Mouse (Mus musculus): ENCODE results near the gene Mecom.
A peak's percentile ranks its signal among the peaks of the same experiment; 100 is the strongest.
"Not testable (repeated sequence)": the region's sequence is repeated elsewhere in the genome, so short reads cannot be mapped to it uniquely, and the experiment has no call there.

Gene Mecom

DNA sequence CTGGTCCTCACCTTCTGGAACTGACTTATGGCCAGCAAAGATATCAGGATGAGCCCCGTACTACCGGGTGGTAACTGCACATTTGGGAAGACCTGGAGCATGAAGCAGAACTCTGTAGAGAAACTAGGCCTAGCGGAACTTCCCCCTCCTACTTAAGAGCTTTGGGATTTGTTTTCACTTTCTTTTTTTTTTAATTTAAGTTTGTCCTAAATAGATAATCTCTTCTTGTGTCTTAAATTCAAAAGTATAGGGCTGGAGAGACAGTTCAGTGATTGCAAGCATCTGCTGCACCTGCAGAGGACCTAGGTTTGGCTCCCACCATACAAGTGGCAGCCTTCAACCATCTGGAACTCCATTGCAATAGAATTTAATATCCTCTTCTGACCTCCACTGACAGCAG lies at the start of gene Mecom:
TSS of gene Mecom (minus strand) at position 101 of the 400 bp plus-strand sequence.
- Histone ChIP-seq H3K36me3 (ENCODE audit: control insufficient read depth, insufficient read depth, low read length, poor library complexity, severe bottlenecking) (no peaks in the 10 kb centered on the region), H3K27me3 (ENCODE audit: control insufficient read depth, insufficient read depth, low read length, poor library complexity, severe bottlenecking) (no peaks in the 10 kb centered on the region)
- DNase-seq (ENCODE audit: low read depth, low spot score) = no peak

DNA sequence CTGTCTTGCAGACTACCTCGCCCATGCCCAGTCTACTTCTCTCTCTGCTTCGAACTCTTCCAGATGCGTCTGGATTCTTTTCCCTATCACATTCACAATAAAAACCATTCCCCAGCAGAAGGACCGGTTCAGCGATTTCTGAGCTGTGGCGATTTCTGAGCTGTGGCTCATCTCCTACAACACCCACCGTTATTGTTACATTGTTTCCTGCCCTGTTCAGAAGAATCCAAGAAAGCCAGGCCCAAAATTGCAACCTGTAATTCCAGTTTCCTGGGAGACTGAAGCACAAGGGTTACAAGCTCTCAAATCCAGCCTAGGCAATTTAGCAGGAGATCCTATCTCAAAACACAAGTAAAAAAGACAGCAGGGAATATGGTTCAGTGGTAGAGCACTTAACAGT lies 49.5 kb upstream of the Mecom start:
- no peaks in the 10 kb centered on the region for H3K36me3 ChIP-seq (ENCODE audit: control insufficient read depth, insufficient read depth, low read length, poor library complexity, severe bottlenecking)
- DNase-seq (ENCODE audit: low read depth, low spot score) = no peak
- H3K27me3 ChIP-seq (ENCODE audit: control insufficient read depth, insufficient read depth, low read length, poor library complexity, severe bottlenecking) = no peaks in the 10 kb centered on the region

DNA sequence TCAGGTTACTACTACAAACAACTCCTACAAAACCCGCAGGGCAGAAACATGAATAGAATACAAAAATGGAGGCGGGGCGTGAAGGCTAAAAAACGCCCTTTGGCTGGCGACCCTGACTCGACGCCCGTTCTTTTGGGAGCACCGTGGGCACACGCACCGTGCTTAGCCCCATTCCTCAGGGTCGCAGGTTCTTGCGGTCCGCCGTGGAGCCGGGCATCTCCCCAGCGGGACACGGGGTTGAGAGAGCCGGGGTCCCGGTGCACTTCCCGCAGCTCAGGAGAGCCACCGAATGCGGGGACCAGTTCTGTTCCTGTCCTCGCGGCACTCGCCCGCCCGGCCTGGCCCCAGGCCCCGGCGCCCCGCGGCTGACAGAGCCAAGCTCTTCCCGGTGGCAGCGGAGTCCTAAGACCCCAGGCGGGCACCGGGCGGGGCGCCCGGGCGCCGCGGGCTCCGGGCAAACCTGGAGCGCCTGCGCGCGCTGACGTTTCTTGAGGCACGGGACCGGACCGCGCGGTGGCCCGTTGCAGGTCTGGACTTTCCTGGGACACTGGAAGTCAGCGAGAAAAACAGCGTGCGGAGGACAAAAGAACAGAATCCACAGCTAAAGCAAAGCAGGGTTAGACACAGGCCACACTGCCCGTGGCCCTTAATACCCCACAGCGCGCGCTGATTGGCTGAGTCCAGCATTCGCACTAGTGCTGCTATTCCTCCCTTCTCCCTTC lies 47.5 kb upstream of the Mecom start:
- Histone ChIP-seq H3K36me3 (ENCODE audit: control insufficient read depth, insufficient read depth, low read length, poor library complexity, severe bottlenecking) (no peaks in the 10 kb centered on the region), H3K27me3 (ENCODE audit: control insufficient read depth, insufficient read depth, low read length, poor library complexity, severe bottlenecking) (no peaks in the 10 kb centered on the region)
- DNase-seq (ENCODE audit: low read depth, low spot score) = peak; percentile 46

DNA sequence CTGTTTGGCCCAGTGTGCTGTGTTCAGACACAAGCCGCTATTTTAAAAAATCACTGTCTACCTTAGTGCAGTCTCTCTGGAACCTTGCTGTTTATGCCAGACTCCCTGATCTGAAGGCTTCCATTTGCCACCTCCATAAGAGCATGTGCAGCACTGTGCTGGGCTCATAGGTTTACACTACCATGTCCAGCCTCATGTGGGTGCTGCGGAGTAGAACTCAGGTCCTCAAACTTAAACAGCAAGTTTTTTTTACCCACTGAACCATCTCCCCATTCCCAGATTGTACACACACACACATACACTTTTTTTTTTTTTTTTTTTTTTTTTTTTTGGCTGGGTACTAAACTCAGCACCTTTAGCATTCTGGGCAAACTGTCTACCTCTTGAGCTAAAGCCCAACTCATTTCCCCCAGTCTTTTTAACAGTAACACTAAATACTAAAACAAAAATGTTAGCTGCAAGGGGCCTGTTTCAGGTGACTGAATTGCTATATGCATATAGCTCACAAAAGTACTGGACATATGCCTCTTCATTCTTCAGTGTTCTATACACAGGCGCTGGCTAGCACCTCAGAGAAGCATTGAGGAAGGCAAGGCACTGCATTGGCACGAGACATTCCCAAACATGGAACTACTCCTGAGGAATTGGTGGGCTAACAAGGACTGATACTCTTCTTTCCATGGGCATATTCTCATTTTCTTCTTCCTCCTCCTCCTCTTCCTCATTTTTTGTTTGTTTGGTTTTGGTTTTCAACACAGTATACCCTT lies 46.1 kb upstream of the Mecom start:
- H3K27me3 ChIP-seq (ENCODE audit: control insufficient read depth, insufficient read depth, low read length, poor library complexity, severe bottlenecking) = no peaks in the 10 kb centered on the region
- H3K36me3 ChIP-seq (ENCODE audit: control insufficient read depth, insufficient read depth, low read length, poor library complexity, severe bottlenecking) = no peaks in the 10 kb centered on the region
- DNase-seq (ENCODE audit: low read depth, low spot score) = peak; percentile 61

DNA sequence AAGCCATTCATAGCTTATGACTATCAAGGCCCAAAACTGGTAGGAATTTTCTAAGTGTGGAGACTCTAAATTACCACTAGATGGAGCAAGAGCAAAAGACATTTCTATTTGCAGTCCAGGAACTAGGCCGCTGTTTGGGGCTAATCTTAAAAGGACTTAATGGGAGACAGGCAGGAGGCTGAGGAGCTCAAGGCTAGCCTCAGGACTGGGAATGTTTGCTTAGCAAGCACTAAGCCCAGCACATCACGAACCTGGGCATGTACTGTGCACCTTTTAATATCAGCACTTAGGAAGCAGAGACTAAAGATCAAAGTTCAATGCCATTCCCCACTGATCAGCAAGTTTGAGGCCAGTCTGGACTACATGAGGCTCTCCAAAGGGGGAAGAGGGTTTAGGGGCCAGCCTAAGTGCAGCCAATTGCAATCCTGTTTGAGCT lies 44.6 kb upstream of the Mecom start:
- no peaks in the 10 kb centered on the region for H3K27me3 ChIP-seq (ENCODE audit: control insufficient read depth, insufficient read depth, low read length, poor library complexity, severe bottlenecking)
- DNase-seq (ENCODE audit: low read depth, low spot score) = peak; percentile 78
- no peaks in the 10 kb centered on the region for H3K36me3 ChIP-seq (ENCODE audit: control insufficient read depth, insufficient read depth, low read length, poor library complexity, severe bottlenecking)

DNA sequence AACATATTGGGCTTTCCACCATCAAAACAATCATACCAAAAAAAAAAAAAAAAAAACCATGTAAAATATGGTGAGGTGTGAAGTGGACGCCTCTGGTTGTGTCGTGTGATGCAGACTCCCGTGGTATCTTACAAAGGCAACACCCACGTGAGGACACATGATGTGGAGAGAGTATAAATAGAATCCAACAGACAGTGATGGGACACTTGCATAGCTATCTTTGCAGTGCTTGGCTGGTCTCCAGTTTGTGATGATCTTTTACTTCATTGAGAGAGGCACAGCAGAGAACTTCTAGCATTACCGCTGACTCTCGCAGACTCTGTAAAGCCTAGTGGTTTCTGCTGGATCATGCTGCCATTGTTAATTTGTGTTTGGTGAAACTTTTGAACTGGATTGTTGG lies 41.1 kb upstream of the Mecom start:
- H3K27me3 ChIP-seq (ENCODE audit: control insufficient read depth, insufficient read depth, low read length, poor library complexity, severe bottlenecking) = no peaks in the 10 kb centered on the region; the same call in 1 of the 2 replicates
- no peak for DNase-seq (ENCODE audit: low read depth, low spot score)
- H3K36me3 ChIP-seq (ENCODE audit: control insufficient read depth, insufficient read depth, low read length, poor library complexity, severe bottlenecking) = no peaks in the 10 kb centered on the region

DNA sequence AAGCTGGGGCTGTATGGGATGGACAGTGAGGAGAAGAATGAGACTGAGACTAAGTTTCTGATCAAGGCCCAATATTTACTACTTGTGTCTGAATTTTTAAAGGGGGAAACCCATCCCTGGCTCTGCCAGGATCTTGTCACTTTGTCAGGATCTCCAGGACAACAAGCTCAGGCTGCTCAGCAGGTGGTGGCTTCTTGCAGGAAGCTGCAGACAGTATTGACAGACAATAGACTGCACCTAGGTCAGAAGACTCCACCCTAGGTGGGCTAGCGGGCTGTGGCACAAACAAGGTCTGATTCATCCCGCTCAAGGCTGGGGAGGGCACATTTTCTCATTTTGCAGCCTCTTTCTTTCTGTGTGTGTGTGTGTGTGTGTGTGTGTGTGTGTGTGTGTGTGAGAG lies 25.7 kb upstream of the Mecom start:
- no peaks in the 10 kb centered on the region for H3K36me3 ChIP-seq (ENCODE audit: control insufficient read depth, insufficient read depth, low read length, poor library complexity, severe bottlenecking)
- DNase-seq (ENCODE audit: low read depth, low spot score) = no peak
- H3K27me3 ChIP-seq (ENCODE audit: control insufficient read depth, insufficient read depth, low read length, poor library complexity, severe bottlenecking) = no peaks in the 10 kb centered on the region

DNA sequence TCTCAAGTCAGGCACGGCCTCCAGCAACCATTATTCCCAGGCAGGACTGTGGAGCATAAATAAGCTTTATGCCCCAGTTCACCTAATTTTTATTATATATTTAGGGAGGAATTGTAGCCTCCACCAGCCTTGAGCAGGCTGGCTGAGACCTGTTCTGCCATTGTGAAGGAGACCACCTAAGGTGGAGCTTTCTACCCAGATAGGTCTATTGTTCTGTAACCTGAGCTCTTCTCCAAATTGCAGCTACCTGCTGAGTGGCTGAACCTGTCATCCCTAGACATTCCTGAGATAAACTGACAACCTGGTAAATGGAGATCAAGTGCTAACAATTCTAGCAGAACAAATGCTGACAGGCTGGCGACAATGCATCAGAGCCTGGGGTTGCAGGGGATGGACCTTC lies 18.5 kb upstream of the Mecom start:
- not testable (repeated sequence) for H3K27me3 ChIP-seq (ENCODE audit: control insufficient read depth, insufficient read depth, low read length, poor library complexity, severe bottlenecking); H3K36me3 ChIP-seq (ENCODE audit: control insufficient read depth, insufficient read depth, low read length, poor library complexity, severe bottlenecking); DNase-seq (ENCODE audit: low read depth, low spot score)

DNA sequence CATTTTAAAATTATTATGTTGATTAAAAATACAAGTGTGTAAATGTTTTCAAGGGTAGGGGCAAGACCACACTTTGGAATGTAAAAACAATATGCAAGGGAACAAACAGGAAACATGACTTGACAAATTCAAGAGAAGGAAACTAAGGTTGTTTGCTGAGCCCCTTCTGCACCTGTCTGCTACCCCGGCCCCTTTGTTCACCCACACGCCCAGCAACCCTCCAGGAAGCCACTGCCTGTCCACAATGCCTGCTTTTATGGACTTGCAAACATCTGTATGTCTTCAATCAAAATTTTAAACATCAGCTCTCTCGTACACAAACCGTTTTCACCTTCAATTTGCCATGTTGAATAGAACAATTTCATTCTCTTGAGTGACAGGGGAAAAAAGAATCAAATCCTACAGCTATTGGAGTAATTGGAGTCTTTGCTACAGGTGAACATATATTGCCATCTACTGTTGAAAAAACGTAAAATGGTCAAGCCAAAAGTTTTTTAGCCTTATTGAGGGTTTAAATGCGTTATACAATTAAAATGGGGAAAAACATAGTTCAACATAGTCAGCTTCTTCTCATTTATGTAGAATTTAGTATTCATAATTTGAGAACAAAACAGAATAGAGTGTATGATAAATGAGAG lies 13.0 kb upstream of the Mecom start:
- DNase-seq (ENCODE audit: low read depth, low spot score) = no peak
- no peaks in the 10 kb centered on the region for H3K36me3 ChIP-seq (ENCODE audit: control insufficient read depth, insufficient read depth, low read length, poor library complexity, severe bottlenecking)
- no peaks in the 10 kb centered on the region for H3K27me3 ChIP-seq (ENCODE audit: control insufficient read depth, insufficient read depth, low read length, poor library complexity, severe bottlenecking)

DNA sequence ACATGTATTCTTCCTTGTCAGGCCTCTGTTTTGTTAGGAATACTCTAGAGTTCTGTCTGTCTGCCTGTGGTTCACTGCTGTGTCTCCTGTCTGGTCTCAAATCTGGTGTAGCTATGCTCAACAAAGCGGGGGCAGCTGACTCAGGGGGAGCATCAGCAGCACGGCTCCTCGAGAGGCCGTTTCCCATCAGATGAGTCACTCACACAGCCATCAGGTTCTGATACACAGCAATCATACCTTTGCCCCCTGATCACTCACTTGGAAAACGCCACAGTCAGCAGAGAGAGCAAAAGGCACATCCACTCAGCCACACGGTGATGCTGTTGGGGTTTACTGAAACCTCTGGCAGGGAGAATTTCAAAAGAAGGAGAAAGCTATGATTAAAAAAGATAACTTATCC lies 5.9 kb upstream of the Mecom start:
- no peak for DNase-seq (ENCODE audit: low read depth, low spot score)
- Histone ChIP-seq H3K27me3 (ENCODE audit: control insufficient read depth, insufficient read depth, low read length, poor library complexity, severe bottlenecking) (no peaks in the 10 kb centered on the region), H3K36me3 (ENCODE audit: control insufficient read depth, insufficient read depth, low read length, poor library complexity, severe bottlenecking) (no peaks in the 10 kb centered on the region)

DNA sequence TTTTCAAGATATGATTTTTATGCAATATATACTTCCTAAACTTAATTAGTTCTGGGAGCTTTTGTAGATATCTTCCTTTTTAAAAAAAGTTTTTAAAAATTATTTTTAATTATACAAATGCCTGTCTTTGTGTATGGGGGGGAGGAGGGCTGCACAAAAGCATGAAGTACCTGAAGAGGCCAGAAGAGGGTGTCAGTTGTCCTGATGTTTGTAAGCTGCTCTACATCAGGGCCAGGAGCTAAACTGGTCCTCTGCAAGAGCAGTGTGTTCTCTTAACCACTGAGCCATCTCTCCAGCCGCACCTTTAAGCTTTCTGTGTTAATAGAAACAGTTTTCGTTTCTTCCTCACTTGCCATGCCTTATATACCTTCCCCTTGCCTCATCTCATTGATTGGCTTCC lies 2.4 kb upstream of the Mecom start:
- no peak for DNase-seq (ENCODE audit: low read depth, low spot score)
- Histone ChIP-seq H3K27me3 (ENCODE audit: control insufficient read depth, insufficient read depth, low read length, poor library complexity, severe bottlenecking) (no peaks in the 10 kb centered on the region), H3K36me3 (ENCODE audit: control insufficient read depth, insufficient read depth, low read length, poor library complexity, severe bottlenecking) (no peaks in the 10 kb centered on the region)

DNA sequence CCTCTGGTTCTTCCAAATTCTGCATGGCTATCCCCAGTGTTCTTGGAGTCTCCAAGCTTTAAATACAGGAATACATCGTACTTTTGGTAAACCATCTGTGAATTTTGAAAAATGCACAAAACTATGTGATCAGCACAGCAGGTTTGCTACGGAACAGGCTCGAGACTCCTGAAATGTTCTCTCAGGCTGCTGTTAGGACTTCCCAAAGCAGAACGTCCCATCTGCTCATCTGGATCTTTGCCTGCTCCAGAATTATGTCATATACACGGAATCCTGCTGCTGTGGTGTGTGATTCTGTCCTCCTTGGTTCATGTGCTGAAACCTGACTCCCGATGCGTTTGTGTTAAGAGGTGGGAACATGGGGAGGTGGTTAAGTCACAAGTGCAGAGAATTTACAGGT lies 1.1 kb upstream of the Mecom start:
- Histone ChIP-seq H3K27me3 (ENCODE audit: control insufficient read depth, insufficient read depth, low read length, poor library complexity, severe bottlenecking) (no peaks in the 10 kb centered on the region), H3K36me3 (ENCODE audit: control insufficient read depth, insufficient read depth, low read length, poor library complexity, severe bottlenecking) (no peaks in the 10 kb centered on the region)
- no peak for DNase-seq (ENCODE audit: low read depth, low spot score)

DNA sequence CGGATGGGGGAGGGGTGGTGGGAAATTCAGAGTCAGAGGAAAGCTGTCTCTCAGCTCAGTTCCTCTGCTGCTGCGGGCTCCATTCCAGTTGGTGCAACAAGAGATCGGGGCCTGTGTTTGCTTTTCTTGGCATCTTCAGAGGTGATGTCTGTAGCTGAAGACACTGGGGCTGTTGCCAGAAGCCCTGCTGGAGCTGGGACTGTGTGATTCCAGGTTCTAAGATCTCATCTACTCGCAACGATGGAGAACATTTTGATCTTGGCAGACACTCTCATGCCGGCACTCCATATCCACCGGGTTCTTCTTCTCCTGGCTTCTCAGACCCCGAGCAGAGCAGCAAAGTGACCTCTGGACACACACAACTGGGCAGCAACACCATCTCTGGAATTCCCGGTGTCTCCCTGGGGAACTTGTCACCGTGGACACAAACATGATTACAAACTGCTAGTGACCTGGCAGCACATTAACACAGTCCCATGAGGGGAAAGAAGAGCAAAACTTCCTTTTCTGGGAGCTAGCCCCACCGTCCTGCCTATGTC lies 908 bp downstream of the Mecom start:
- no peak for DNase-seq (ENCODE audit: low read depth, low spot score)
- H3K36me3 ChIP-seq (ENCODE audit: control insufficient read depth, insufficient read depth, low read length, poor library complexity, severe bottlenecking) = no peaks in the 10 kb centered on the region
- no peaks in the 10 kb centered on the region for H3K27me3 ChIP-seq (ENCODE audit: control insufficient read depth, insufficient read depth, low read length, poor library complexity, severe bottlenecking)

DNA sequence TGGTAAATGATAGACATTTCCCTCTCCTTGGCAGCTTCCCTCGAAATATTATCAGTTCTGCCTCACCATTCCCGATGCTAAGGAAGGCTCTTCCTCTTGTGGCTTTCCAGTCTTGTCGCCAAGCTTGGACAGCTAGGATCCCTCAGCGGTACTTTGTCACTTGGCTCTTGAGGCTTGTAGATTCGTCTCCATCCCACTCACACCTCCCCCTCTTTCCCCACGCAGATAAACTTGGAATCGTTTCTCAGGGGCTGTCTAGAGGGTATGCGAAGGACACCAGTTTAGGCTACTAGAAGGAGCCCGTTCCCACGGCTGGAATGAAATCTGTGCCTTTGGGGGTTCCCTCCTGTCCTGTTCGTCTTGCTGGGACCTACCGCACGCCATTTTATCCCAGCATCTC lies 1.4 kb downstream of the Mecom start:
- no peak for DNase-seq (ENCODE audit: low read depth, low spot score)
- no peaks in the 10 kb centered on the region for H3K27me3 ChIP-seq (ENCODE audit: control insufficient read depth, insufficient read depth, low read length, poor library complexity, severe bottlenecking)
- H3K36me3 ChIP-seq (ENCODE audit: control insufficient read depth, insufficient read depth, low read length, poor library complexity, severe bottlenecking) = no peaks in the 10 kb centered on the region

DNA sequence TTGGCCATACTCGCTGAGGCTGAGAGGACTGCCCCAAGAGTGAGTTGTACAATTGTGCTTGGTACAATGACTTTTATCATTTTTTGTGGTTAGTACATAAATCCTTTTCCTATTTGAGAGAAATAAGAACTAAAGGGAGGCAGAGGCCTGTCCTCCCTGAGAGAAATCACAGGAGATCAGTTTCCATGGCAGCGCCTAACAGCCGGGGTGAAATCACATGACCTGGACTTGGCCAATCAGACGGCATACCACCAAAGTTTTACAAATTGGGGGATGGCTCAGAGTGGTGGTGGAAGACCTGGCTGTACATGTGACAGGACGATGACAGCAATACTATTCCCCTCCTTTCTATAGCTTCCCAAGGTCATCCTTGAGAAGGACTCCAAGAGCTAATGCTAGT lies 2.6 kb downstream of the Mecom start:
- H3K36me3 ChIP-seq (ENCODE audit: control insufficient read depth, insufficient read depth, low read length, poor library complexity, severe bottlenecking) = no peaks in the 10 kb centered on the region
- DNase-seq (ENCODE audit: low read depth, low spot score) = no peak

More for the DNA sequence above, 2.6 kb downstream of the Mecom start:
- no peaks in the 10 kb centered on the region for H3K27me3 ChIP-seq (ENCODE audit: control insufficient read depth, insufficient read depth, low read length, poor library complexity, severe bottlenecking)
